Mouse (Mus musculus) erythroblast, embryonic 14.5 days (primary cell): Measurements from ENCODE around the gene Nenf. TPM values are rescaled to one million over a fixed set of nuclear protein-coding genes. Genes with fewer than 3 reads are reported as not detected.

Experiments used
- H3K27me3 ChIP-seq: 2 replicates; pipeline ENCODE4 v1.6.1; 2012; ENCODE audit warnings: inconsistent platforms; ENCODE audit not compliant: control insufficient read depth
- H3K36me3 ChIP-seq: 2 replicates; pipeline ENCODE4 v1.6.1; 2012; ENCODE audit warnings: mild to moderate bottlenecking, inconsistent platforms; ENCODE audit not compliant: control insufficient read depth
- H3K4me1 ChIP-seq: 2 replicates; pipeline ENCODE4 v1.6.1; 2012; ENCODE audit warnings: inconsistent platforms; ENCODE audit not compliant: control insufficient read depth
- H3K4me3 ChIP-seq: replicated peaks from 2 replicates; pipeline ENCODE3; 2012; ENCODE audit warnings: moderate library complexity, mild to moderate bottlenecking, inconsistent platforms
- H3K9me3 ChIP-seq: 2 replicates; pipeline ENCODE4 v1.6.1; 2012; ENCODE audit warnings: low read length, inconsistent platforms, mixed read lengths; ENCODE audit not compliant: control insufficient read depth
- GATA1 ChIP-seq: IDR thresholded peaks from 2 replicates; pipeline ENCODE4 v1.6.1; 2012; ENCODE audit warnings: low read length, inconsistent platforms, mixed read lengths
- TAL1 ChIP-seq: IDR thresholded peaks from 3 replicates; pipeline ENCODE4 v1.6.1; 2012; ENCODE audit warnings: low read length, inconsistent platforms, mixed read lengths
- polyA plus RNA-seq: library from polyadenylated mRNA; stranded (reverse); fragments of >175 nt; gene quantifications from 2 replicates; pipeline ENCODE4 v1.2.3, GENCODE M21; 2012

The Nenf gene
- polyA plus RNA-seq, 1 experiment, result 6.9 TPM

GRCm38 (mm10) chr1:191348996-191349395 lies 31.0 kb upstream of the Nenf start:
- H3K4me3 ChIP-seq, result no peak overlapping the region
- peaks cover 13% of the 10 kb centered on the region for H3K4me1 ChIP-seq
- peaks cover 93% of the 10 kb centered on the region for H3K36me3 ChIP-seq
- peaks cover 2% of the 10 kb centered on the region; the same call in 1 of the 2 replicates for H3K9me3 ChIP-seq
- TF ChIP-seq TAL1, result no peak
- TF ChIP-seq GATA1, result no peak
- no peaks in the 10 kb centered on the region for H3K27me3 ChIP-seq

GRCm38 (mm10) chr1:191348592-191348991 lies 30.6 kb upstream of the Nenf start:
- TF ChIP-seq GATA1 (no peak), TAL1 (no peak)
- no peak overlapping the region for H3K4me3 ChIP-seq
- H3K9me3 ChIP-seq, result peaks cover 2% of the 10 kb centered on the region; the same call in 1 of the 2 replicates
- H3K4me1 ChIP-seq, result peaks cover 13% of the 10 kb centered on the region
- no peaks in the 10 kb centered on the region for H3K27me3 ChIP-seq
- H3K36me3 ChIP-seq, result peaks cover 93% of the 10 kb centered on the region

- TF ChIP-seq TAL1 (no peak), GATA1 (no peak)
- Histone ChIP-seq H3K4me3 (no peak overlapping the region), H3K36me3 (peaks cover 93% of the 10 kb centered on the region), H3K27me3 (no peaks in the 10 kb centered on the region), H3K4me1 (peaks cover 11% of the 10 kb centered on the region), H3K9me3 (peaks cover 2% of the 10 kb centered on the region; the same call in 1 of the 2 replicates)
These were observed 29.6 kb upstream of the Nenf start for GRCm38 (mm10) chr1:191347602-191348001.

- Histone ChIP-seq H3K36me3 (peaks cover 85% of the 10 kb centered on the region), H3K4me1 (no peaks in the 10 kb centered on the region), H3K4me3 (no peak overlapping the region), H3K27me3 (no peaks in the 10 kb centered on the region), H3K9me3 (peaks cover 11% of the 10 kb centered on the region)
- TF ChIP-seq GATA1 (no peak), TAL1 (no peak)
These were observed 22.5 kb upstream of the Nenf start for GRCm38 (mm10) chr1:191340530-191340929.

GRCm38 (mm10) chr1:191339876-191340275 lies 21.9 kb upstream of the Nenf start:
- no peaks in the 10 kb centered on the region for H3K4me1 ChIP-seq
- H3K36me3 ChIP-seq, result peaks cover 78% of the 10 kb centered on the region
- TF ChIP-seq GATA1 (no peak), TAL1 (no peak)
- no peaks in the 10 kb centered on the region for H3K27me3 ChIP-seq
- no peak overlapping the region for H3K4me3 ChIP-seq
- peaks cover 11% of the 10 kb centered on the region for H3K9me3 ChIP-seq

GRCm38 (mm10) chr1:191334500-191334899 lies 16.5 kb upstream of the Nenf start:
- Histone ChIP-seq H3K4me1 (no peaks in the 10 kb centered on the region; the same call in 1 of the 2 replicates), H3K27me3 (no peaks in the 10 kb centered on the region), H3K9me3 (peaks cover 7% of the 10 kb centered on the region), H3K4me3 (no peak overlapping the region), H3K36me3 (peaks cover 63% of the 10 kb centered on the region)
- TF ChIP-seq GATA1 (no peak), TAL1 (no peak)

- H3K36me3 ChIP-seq, result peaks cover 49% of the 10 kb centered on the region
These were observed 12.4 kb upstream of the Nenf start for GRCm38 (mm10) chr1:191330356-191330755.

GRCm38 (mm10) chr1:191328019-191328441 lies 10.0 kb upstream of the Nenf start:
- TF ChIP-seq GATA1, result no peak
- H3K4me1 ChIP-seq, result peaks cover 47% of the 10 kb centered on the region
- H3K4me3 ChIP-seq, result no peak overlapping the region
- H3K27me3 ChIP-seq, result no peaks in the 10 kb centered on the region
- no peaks in the 10 kb centered on the region for H3K9me3 ChIP-seq
- H3K36me3 ChIP-seq, result peaks cover 36% of the 10 kb centered on the region

More at GRCm38 (mm10) chr1:191330356-191330755, 12.4 kb upstream of the Nenf start:
- Histone ChIP-seq H3K4me1 (peaks cover 31% of the 10 kb centered on the region), H3K27me3 (no peaks in the 10 kb centered on the region), H3K4me3 (no peak overlapping the region), H3K9me3 (no peaks in the 10 kb centered on the region)
- no peak for TF ChIP-seq GATA1
- no peak for TF ChIP-seq TAL1

GRCm38 (mm10) chr1:191327258-191327657 lies 9.3 kb upstream of the Nenf start:
- peak overlapping the region; percentile 76 for H3K4me3 ChIP-seq
- no peak for TF ChIP-seq TAL1
- no peak for TF ChIP-seq GATA1
- no peaks in the 10 kb centered on the region for H3K9me3 ChIP-seq
- no peaks in the 10 kb centered on the region for H3K27me3 ChIP-seq
- H3K4me1 ChIP-seq, result peaks cover 49% of the 10 kb centered on the region
- peaks cover 30% of the 10 kb centered on the region for H3K36me3 ChIP-seq
